ENCODE assay signal across 12 mouse cellular contexts in genomic region chr5:123035564-123035963, GRCm38 (mm10). TPM values are rescaled to one million over a fixed set of nuclear protein-coding genes. Genes with fewer than 3 reads are reported as not detected.
A peak's percentile ranks its signal among the peaks of the same experiment; 100 is the strongest.
DNase-seq lines count a peak whose midpoint lies in the region; TF ChIP-seq lines count a peak whose summit lies in the region.
"Had no signal": no experiment of that assay in that cellular context is flagged by ENCODE, and none has a peak within 500 bp of the region (broad histone marks: within the 10 kb centered on the region; RNA-seq: fewer than 3 reads in every experiment).

No protein-coding gene starts in this region.

- TF ChIP-seq CTCF in gastrocnemius, adult 2 months (IDR thresholded peaks at IDR 0.05) = no peak

- H3K4me1 ChIP-seq in megakaryocyte, embryonic 14.5 days = peaks cover 64% of the 10 kb centered on the region

- no peak overlapping the region for H3K4me3 ChIP-seq in gastrocnemius, adult 2 months
- H3K4me3 ChIP-seq in megakaryocyte, embryonic 14.5 days (replicated peaks) = peak overlapping the region; percentile 42

- intact Hi-C loops in gastrocnemius, adult 2 months (cut with DNase I) = no loop called here
- intact Hi-C loops in left cerebral cortex, postnatal 25 days (cut with DNase I) = no loop called here

- H3K27me3 ChIP-seq in megakaryocyte, embryonic 14.5 days (replicated peaks) = no peaks in the 10 kb centered on the region

- no peaks in the 10 kb centered on the region for H3K9me3 ChIP-seq in megakaryocyte, embryonic 14.5 days

- no peak for DNase-seq in gastrocnemius, adult 2 months
- no peak for DNase-seq in gastrocnemius, adult 8-10 months (ENCODE audit: low spot score in 2 of 2)
- peak; percentile 66 for DNase-seq in c-Kit-negative CD71-positive TER-119-positive erythroid progenitor cells, embryonic 14.5 days (ENCODE audit: low read depth, low spot score)
- DNase-seq in kidney, postnatal 25 days = peak; percentile 87 to 93
- no peak for DNase-seq in left cerebral cortex, adult 11 months (ENCODE audit: low spot score)
- DNase-seq in frontal cortex, postnatal 10 days (ENCODE audit: low spot score in 2 of 2) = no peak
- DNase-seq in left cerebral cortex, postnatal 25 days (ENCODE audit: low spot score in 2 of 2) = no peak
- DNase-seq: cerebellum, adult 18-20 months; layer of hippocampus, postnatal 36 days had no signal

- H3K27ac ChIP-seq in gastrocnemius, adult 2 months = 0 out of 2 replicates have a peak overlapping the region, but pooled peaks have one; percentile 20

- H3K36me3 ChIP-seq in megakaryocyte, embryonic 14.5 days (replicated peaks; ENCODE audit: low read length) = peaks cover 29% of the 10 kb centered on the region

RNA-seq across cellular contexts. Expression of gene Morn3, which starts 11.3 kb away (rescaled TPM):
- not detected for total RNA-seq in gastrocnemius, adult 2 months (2021)
- not detected for total RNA-seq in gastrocnemius, adult 8-10 months (2022)
- not detected in 2 replicates for polyA plus RNA-seq in megakaryocyte, embryonic 14.5 days (2012; ENCODE audit: insufficient read depth, low replicate concordance)
- total RNA-seq in left cerebral cortex, postnatal 25 days (2021) = under 1 TPM in 1 of 2 experiments, not detected in 1; 0.73 TPM
- total RNA-seq: layer of hippocampus, postnatal 36 days; neutrophil, adult 5-6 weeks had no signal
- polyA plus RNA-seq: frontal cortex, adult 2 months had no signal

RNA-seq across cellular contexts. Expression of gene Orai1, which starts 20.7 kb away (rescaled TPM):
- 10 to 100 TPM; 32.1 to 38.7 TPM for total RNA-seq in gastrocnemius, adult 2 months (2021)
- 10 to 100 TPM; 27.8 to 35.0 (median 29.8) TPM for total RNA-seq in gastrocnemius, adult 8-10 months (2022)
- 111 and 131 TPM in 2 replicates for polyA plus RNA-seq in megakaryocyte, embryonic 14.5 days (2012; ENCODE audit: insufficient read depth, low replicate concordance)
- 10 to 100 TPM in 1 of 2 experiments, 1 to 10 TPM in 1; 8.3 to 10.3 TPM for total RNA-seq in left cerebral cortex, postnatal 25 days (2021)

RNA-seq across cellular contexts. Expression of gene Tmem120b, which starts 32.7 kb away (rescaled TPM):
- 10 to 100 TPM; 19.2 to 23.2 TPM for total RNA-seq in gastrocnemius, adult 2 months (2021)
- 10 to 100 TPM; 15.7 to 18.3 (median 17.0) TPM for total RNA-seq in gastrocnemius, adult 8-10 months (2022)
- 5.3 and 6.9 TPM in 2 replicates for polyA plus RNA-seq in megakaryocyte, embryonic 14.5 days (2012; ENCODE audit: insufficient read depth, low replicate concordance)
- total RNA-seq in left cerebral cortex, postnatal 25 days (2021) = 10 to 100 TPM; 14.3 to 17.1 TPM

RNA-seq across cellular contexts. Expression of gene Kdm2b, which starts 45.9 kb away (rescaled TPM):
- 10 to 100 TPM; 11.5 to 13.3 TPM for total RNA-seq in gastrocnemius, adult 2 months (2021)
- 10 to 100 TPM; 11.1 to 15.6 (median 13.1) TPM for total RNA-seq in gastrocnemius, adult 8-10 months (2022)
- polyA plus RNA-seq in megakaryocyte, embryonic 14.5 days (2012; ENCODE audit: insufficient read depth, low replicate concordance) = 19.1 and 24.4 TPM in 2 replicates
- 10 to 100 TPM; 26.2 to 26.5 TPM for total RNA-seq in left cerebral cortex, postnatal 25 days (2021)

Comparison
In these comparisons a context has a peak if more than half of its experiments do, and no peak if none do; other contexts are left out.
1. DNase-seq: peak in c-Kit-negative CD71-positive TER-119-positive erythroid progenitor cells, embryonic 14.5 days (single experiment) and kidney, postnatal 25 days (2 of 2); none in gastrocnemius, adult 2 months (single experiment), gastrocnemius, adult 8-10 months (0 of 2), left cerebral cortex, adult 11 months (single experiment), frontal cortex, postnatal 10 days (0 of 2) and left cerebral cortex, postnatal 25 days (0 of 2).